Mouse (Mus musculus) spleen, adult 2 months (tissue): ENCODE measurements around the gene Fxr2. TPM values are rescaled to one million over a fixed set of nuclear protein-coding genes. Genes with fewer than 3 reads are reported as not detected.

Experiments used
- DNase-seq, 2 experiments: peaks; one replicate each; pipeline versions ENCODE4 v3.0.0 to v3.0.0-alpha.2; 2012 to 2021; ENCODE audit warnings: low spot score in 2 of 2, low read depth in 1 of 2
- H3K27ac ChIP-seq: fragments of 200-500 bp; 2 replicates; pipeline ENCODE4 v1.5.1; 2012; ENCODE audit warnings: low read length, inconsistent platforms; ENCODE audit not compliant: insufficient read depth
- H3K27me3 ChIP-seq: fragments of 200-500 bp; 2 replicates; pipeline ENCODE4 v1.6.1; 2012; ENCODE audit warnings: mild to moderate bottlenecking, moderate library complexity, low read length, inconsistent platforms; ENCODE audit not compliant: control insufficient read depth, insufficient read depth
- H3K36me3 ChIP-seq: fragments of 200-500 bp; 2 replicates; pipeline ENCODE4 v1.6.1; 2012; ENCODE audit warnings: mild to moderate bottlenecking, low read length, inconsistent platforms; ENCODE audit not compliant: control insufficient read depth, insufficient read depth
- H3K4me1 ChIP-seq: fragments of 200-500 bp; 2 replicates; pipeline ENCODE4 v1.6.1; 2011; ENCODE audit warnings: inconsistent platforms; ENCODE audit not compliant: control insufficient read depth, insufficient read depth, insufficient read length
- H3K4me3 ChIP-seq: fragments of 200-500 bp; 2 replicates; pipeline ENCODE4 v1.5.1; 2011; ENCODE audit warnings: mild to moderate bottlenecking, inconsistent platforms; ENCODE audit not compliant: insufficient read depth, insufficient read length; ENCODE audit errors: extremely low read depth
- CTCF ChIP-seq: fragments of 200-500 bp; IDR thresholded peaks from 2 replicates; pipeline ENCODE4 v1.5.1; 2011; ENCODE audit warnings: mild to moderate bottlenecking, inconsistent platforms; ENCODE audit not compliant: insufficient read depth, insufficient read length, insufficient replicate concordance; ENCODE audit errors: extremely low read depth
- POLR2A ChIP-seq: fragments of 200-500 bp; IDR thresholded peaks from 2 replicates; pipeline ENCODE4 v1.6.1; 2011; ENCODE audit warnings: low read depth, low read length, inconsistent platforms
- WGBS: fragments of 180-500 bp; shearing (Covaris S2); methylation state at CpG from one replicate; pipeline ENCODE4 v1.1.7; 2018; 5-methylcytosine and 5-hydroxymethylcytosine counted together
- polyA plus RNA-seq: library from polyadenylated mRNA; depleted of rRNA; stranded (reverse); fragments of >200 nt; gene quantifications from 2 replicates; pipeline ENCODE4 v1.2.3, GENCODE M21; 2012

Gene Fxr2
- polyA plus RNA-seq, 1 experiment, result 41.6 TPM

DNA sequence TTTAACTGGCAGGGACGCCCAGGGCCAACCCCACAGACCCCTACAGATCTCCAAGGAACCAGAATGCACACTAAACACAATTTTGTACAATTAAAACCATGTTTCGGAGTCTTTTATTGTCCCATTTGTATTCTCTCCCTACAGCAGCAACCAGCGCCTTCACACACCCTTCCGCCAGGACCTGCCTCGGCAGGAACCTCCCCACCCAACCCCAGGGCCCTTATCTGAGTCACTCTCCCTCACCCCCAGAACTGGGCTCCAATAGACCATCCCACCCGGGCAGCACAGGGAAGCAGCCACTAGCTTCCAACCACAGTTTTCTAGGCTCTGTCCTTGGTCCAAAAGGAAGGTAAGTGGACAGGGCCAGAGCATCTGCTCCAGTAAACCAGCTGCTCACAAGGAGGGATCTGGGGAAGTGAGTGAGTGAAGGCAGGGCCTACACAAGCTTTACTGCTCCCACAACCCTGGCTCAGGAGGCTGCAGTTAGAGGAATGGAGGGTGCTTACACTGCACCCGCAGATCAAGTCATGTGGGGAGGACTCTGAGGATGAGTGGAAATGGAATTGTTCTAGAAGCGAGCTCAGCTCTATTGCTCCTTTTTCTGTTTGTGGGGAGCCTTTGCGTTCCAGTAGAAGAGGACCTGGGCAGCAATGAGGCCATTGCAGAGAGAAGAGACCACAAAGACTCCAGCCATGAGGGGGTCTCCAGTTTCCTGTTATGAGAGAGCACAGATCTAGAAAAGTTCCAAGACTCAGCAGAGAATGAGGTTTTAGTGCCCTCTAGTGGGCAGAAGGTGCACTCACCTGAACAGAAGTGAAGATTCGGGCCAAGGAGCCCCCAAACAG lies 24.0 kb downstream of the Fxr2 start:
- WGBS, result 71% methylated on average over 10 of the region's 10 CpGs
- Histone ChIP-seq H3K36me3 (peaks cover 29% of the 10 kb centered on the region), H3K4me1 (no peaks in the 10 kb centered on the region), H3K4me3 (no peak overlapping the region), H3K27ac (no peak overlapping the region), H3K27me3 (no peaks in the 10 kb centered on the region)
- TF ChIP-seq POLR2A (no peak), CTCF (peak; percentile 62; the same call in 1 of the 2 replicates)
- DNase-seq, result no peak

DNA sequence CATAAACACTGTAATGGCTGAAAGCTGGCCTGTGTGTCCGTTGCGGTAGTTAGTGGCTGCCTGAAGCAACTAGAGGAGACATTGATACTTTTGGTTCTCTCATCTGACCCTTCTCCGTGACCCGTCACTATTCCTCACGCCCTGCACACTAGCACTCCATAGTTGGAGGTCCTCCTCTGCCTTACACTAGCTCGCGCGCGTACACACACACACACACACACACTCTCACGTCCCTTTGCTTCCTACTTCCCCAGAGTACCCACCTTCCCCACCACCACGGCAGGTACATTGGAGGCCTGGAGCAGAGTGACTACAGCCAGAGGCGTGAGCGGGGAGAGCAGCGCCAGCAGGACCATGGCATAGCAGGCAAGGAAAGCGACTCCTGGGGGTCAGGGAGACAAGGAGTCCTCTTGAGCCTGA lies 24.7 kb downstream of the Fxr2 start:
- no peaks in the 10 kb centered on the region for H3K27me3 ChIP-seq
- no peak for DNase-seq
- WGBS, result 85% methylated on average over 15 of the region's 15 CpGs
- H3K36me3 ChIP-seq, result peaks cover 24% of the 10 kb centered on the region
- no peak for TF ChIP-seq CTCF
- TF ChIP-seq POLR2A, result no peak
- H3K4me1 ChIP-seq, result no peaks in the 10 kb centered on the region
- H3K4me3 ChIP-seq, result no peak overlapping the region
- H3K27ac ChIP-seq, result no peak overlapping the region

- Histone ChIP-seq H3K36me3 (peaks cover 15% of the 10 kb centered on the region), H3K27ac (no peak overlapping the region)
- TF ChIP-seq CTCF (no peak), POLR2A (no peak)
Measured at GRCm38 (mm10) chr11:69661221-69661881, 28.6 kb downstream of the Fxr2 start.

GRCm38 (mm10) chr11:69662213-69662966 lies 29.6 kb downstream of the Fxr2 start, which contains the start of gene Mpdu1:
Gene Mpdu1, minus strand, starts transcription at chr11:69662642.
- DNase-seq, result peak; percentile 91 to 95
- TF ChIP-seq POLR2A (peak; percentile 78), CTCF (peak; percentile 25; the same call in 1 of the 2 replicates)
- peak within 1 kb of the TSS; percentile 98 for H3K27ac ChIP-seq
- H3K27me3 ChIP-seq, result no peaks in the 10 kb centered on the region
- WGBS, result under 1% methylated on average over 48 of the region's 48 CpGs
- H3K4me1 ChIP-seq, result peaks cover 8% of the 10 kb centered on the region; the same call in 1 of the 2 replicates
- peak within 1 kb of the TSS; percentile 91 for H3K4me3 ChIP-seq
- peaks cover 14% of the 10 kb centered on the region for H3K36me3 ChIP-seq

More at GRCm38 (mm10) chr11:69661221-69661881, 28.6 kb downstream of the Fxr2 start:
- Histone ChIP-seq H3K4me1 (peaks cover 8% of the 10 kb centered on the region; the same call in 1 of the 2 replicates), H3K4me3 (peak overlapping the region; percentile 91; the same call in 1 of the 2 replicates), H3K27me3 (no peaks in the 10 kb centered on the region)
- DNase-seq, result no peak
- 65% methylated on average over 3 of the region's 3 CpGs for WGBS

DNA sequence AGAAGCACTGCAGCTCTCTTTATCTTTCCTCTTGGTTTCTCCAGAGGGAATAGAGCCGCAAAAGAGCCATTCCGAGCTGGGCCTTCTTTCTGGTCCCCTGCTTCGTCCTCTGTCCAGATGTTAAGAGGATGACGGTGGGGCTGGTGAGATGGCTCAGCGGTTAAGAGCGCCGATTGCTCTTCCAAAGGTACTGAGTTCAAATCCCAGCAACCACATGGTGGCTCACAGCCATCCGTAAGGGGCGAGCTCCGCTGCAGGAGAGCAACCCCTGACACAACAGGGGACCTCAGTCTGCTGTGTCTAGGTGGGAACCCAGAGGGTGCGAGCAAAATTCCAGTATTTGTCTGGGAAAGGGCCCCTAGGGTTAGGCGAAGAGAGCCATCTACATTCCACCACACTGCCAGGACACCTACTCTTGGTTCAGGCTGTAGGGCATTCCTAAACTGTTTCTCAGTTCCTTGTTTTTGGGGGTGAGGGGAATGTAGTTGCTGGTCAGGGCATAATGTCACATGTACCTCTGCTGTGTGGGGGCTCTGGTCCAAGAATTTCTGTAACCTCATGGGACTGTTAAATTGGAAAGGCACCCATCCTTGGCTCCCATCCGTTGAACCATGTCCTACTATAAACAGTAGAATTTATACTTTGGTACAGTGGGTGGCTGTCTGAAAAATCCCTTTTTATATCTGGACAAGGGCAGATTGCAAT lies 30.3 kb downstream of the Fxr2 start:
- H3K36me3 ChIP-seq, result peaks cover 16% of the 10 kb centered on the region
- no peak for DNase-seq
- WGBS, result 77% methylated on average over 13 of the region's 13 CpGs

DNA sequence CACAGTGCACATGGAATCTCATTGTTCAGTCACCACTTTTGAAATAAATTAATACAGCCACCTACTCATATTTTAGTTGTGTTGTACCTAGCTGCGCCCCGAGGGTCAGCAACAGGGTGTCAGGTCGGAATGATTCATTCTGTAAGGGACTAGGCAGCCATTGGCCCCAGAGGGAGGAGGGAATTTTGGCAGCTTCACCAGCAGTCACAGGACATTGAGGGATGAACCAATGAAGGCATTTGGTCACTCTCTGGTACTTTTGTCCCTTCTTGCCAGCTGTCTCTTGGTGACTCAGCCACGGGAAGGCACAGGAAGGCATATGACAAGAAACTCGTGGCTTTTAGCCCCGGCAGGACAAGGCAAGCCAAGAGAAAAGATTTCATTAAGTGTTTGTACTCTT lies 31.0 kb downstream of the Fxr2 start:
- TF ChIP-seq POLR2A, result no peak
- TF ChIP-seq CTCF, result no peak
- H3K4me3 ChIP-seq, result no peak overlapping the region
- no peak for DNase-seq
- peaks cover 8% of the 10 kb centered on the region; the same call in 1 of the 2 replicates for H3K4me1 ChIP-seq
- peaks cover 16% of the 10 kb centered on the region for H3K36me3 ChIP-seq
- peak overlapping the region; percentile 98; the same call in 1 of the 2 replicates for H3K27ac ChIP-seq
- 72% methylated on average over 6 of the region's 6 CpGs for WGBS
- H3K27me3 ChIP-seq, result no peaks in the 10 kb centered on the region

More for the DNA sequence above, 30.3 kb downstream of the Fxr2 start:
- TF ChIP-seq CTCF (no peak), POLR2A (no peak)
- H3K4me1 ChIP-seq, result peaks cover 8% of the 10 kb centered on the region; the same call in 1 of the 2 replicates
- peak overlapping the region; percentile 98 for H3K27ac ChIP-seq
- H3K4me3 ChIP-seq, result peak overlapping the region; percentile 91
- H3K27me3 ChIP-seq, result no peaks in the 10 kb centered on the region
